Mouse (Mus musculus): ENCODE measurements at regions not wholly inside any gene's neighbourhood (a gene's known extent, or its start where the extent isn't known, plus 50 kb on each side); places are given as distances from the start of the nearest gene placed in this dataset.

DNA sequence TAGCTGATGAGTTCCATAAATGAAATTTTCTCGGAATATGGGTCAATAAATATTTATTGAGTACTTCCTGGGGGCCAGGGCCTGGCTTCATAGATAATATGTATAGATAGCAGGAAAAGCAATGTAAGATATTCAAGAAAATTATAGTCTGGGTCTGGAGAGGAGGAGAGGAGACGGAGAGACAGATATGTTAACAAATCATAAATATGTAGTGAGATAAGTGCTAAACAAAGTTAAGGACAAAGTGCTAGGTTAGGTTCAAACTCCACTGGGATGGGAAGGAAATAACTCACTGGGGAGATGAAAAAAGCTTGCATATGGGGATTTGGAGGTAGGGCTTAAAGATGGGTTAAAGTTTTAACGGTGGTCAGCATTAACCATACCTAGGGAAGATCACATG lies 220.2 kb upstream of the Prep start:
- TF ChIP-seq CTCF (IDR thresholded peaks at IDR 0.05; ENCODE audit: borderline replicate concordance, insufficient read depth, low read length), result no peak
- no peak for TF ChIP-seq POLR2A (IDR thresholded peaks at IDR 0.05; ENCODE audit: low read depth, low read length)

All from embryonic fibroblast, embryonic 13.5 days (primary cell).